Mouse (Mus musculus) monocyte, adult 2 months (primary cell): ENCODE measurements around the gene Lrrc20.
A peak's percentile ranks its signal among the peaks of the same experiment; 100 is the strongest.
"Not testable (repeated sequence)": the region's sequence is repeated elsewhere in the genome, so short reads cannot be mapped to it uniquely, and the experiment has no call there.

Experiments used
- DNase-seq, 2 experiments: peaks; one replicate each; pipeline ENCODE4 v3.0.0; 2022; ENCODE audit warnings: low spot score in 2 of 2, low read depth in 1 of 2

Lrrc20 gene

GRCm38 (mm10) chr10:61570181-61570580 lies 94.6 kb downstream of the Lrrc20 start:
- DNase-seq = no peak

GRCm38 (mm10) chr10:61572126-61572525 lies 96.5 kb downstream of the Lrrc20 start:
- DNase-seq = no peak

- DNase-seq = no peak
Measured at GRCm38 (mm10) chr10:61576120-61576767, 100.6 kb downstream of the Lrrc20 start.

GRCm38 (mm10) chr10:61587241-61587849 lies 111.7 kb downstream of the Lrrc20 start:
- no peak for DNase-seq

GRCm38 (mm10) chr10:61597991-61598390 lies 122.4 kb downstream of the Lrrc20 start:
- no peak for DNase-seq

- DNase-seq = no peak
Measured at GRCm38 (mm10) chr10:61599556-61600114, 124.0 kb downstream of the Lrrc20 start.

- no peak for DNase-seq
Measured at GRCm38 (mm10) chr10:61602283-61603033, 126.9 kb downstream of the Lrrc20 start.

GRCm38 (mm10) chr10:61604376-61605065 lies 128.9 kb downstream of the Lrrc20 start:
- no peak for DNase-seq

- DNase-seq = not testable (repeated sequence)
Measured at GRCm38 (mm10) chr10:61605381-61605780, 129.8 kb downstream of the Lrrc20 start.

- DNase-seq = peak in 1 of 2 experiments; percentile 30
Measured at GRCm38 (mm10) chr10:61605851-61606250, 130.2 kb downstream of the Lrrc20 start.

- DNase-seq = no peak
Measured at GRCm38 (mm10) chr10:61608233-61608632, 132.6 kb downstream of the Lrrc20 start.

- no peak for DNase-seq
Measured at GRCm38 (mm10) chr10:61610650-61611235, 135.1 kb downstream of the Lrrc20 start.

GRCm38 (mm10) chr10:61614311-61614710 lies 138.7 kb downstream of the Lrrc20 start:
- no peak for DNase-seq

GRCm38 (mm10) chr10:61618528-61618927 lies 142.9 kb downstream of the Lrrc20 start:
- no peak for DNase-seq

GRCm38 (mm10) chr10:61621681-61622080 lies 146.1 kb downstream of the Lrrc20 start:
- no peak for DNase-seq

- DNase-seq = not testable (repeated sequence)
Measured at GRCm38 (mm10) chr10:61623874-61624273, 148.3 kb downstream of the Lrrc20 start.

- DNase-seq = no peak
Measured at GRCm38 (mm10) chr10:61624771-61625170, 149.2 kb downstream of the Lrrc20 start.

GRCm38 (mm10) chr10:61625381-61626257 lies 150.0 kb downstream of the Lrrc20 start:
- no peak for DNase-seq

- no peak for DNase-seq
Measured at GRCm38 (mm10) chr10:61626551-61626950, 150.9 kb downstream of the Lrrc20 start.
